Mouse (Mus musculus): ENCODE measurements around the gene Tsacc.

DNA sequence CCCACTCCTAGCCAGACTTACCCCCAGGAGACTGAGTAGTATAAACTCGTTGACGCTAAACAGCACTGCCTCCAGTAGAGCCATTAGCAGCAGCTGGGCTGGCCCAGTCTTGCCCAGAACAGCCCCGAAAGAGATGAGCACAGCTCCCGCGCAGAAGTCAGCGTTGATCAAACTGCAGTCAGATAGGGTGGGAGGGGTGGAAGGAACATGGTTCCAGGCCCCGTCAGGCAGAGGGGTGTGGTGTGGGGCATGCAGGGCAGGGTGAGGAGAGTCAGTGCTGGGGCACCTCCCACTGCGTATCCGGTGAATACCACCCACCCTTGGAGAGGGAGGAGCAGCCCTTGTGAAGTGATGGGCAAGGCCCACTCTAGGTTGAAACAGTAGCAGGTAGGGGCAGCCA, 49.1 kb downstream of the Tsacc start:
- no peak for TF ChIP-seq CTCF (conservative IDR thresholded peaks at IDR 0.05 in 1 of 2, IDR thresholded peaks at IDR 0.05 in 1 of 2; ENCODE audit: low read depth in 2 of 2, low read length in 2 of 2)
- no peak for TF ChIP-seq UBTF (IDR thresholded peaks at IDR 0.05; ENCODE audit: low read depth, low read length)
- TF ChIP-seq MAFK (IDR thresholded peaks at IDR 0.05; ENCODE audit: insufficient replicate concordance, low read length) = no peak
- no peak for TF ChIP-seq POLR2AphosphoS2 (IDR thresholded peaks at IDR 0.05; ENCODE audit: low read depth, low read length)
- no peak for TF ChIP-seq ZC3H11A (IDR thresholded peaks at IDR 0.05; ENCODE audit: low read depth, low read length)
